Mouse (Mus musculus): ENCODE measurements at regions not wholly inside any gene's neighbourhood (a gene's known extent, or its start where the extent isn't known, plus 50 kb on each side); places are given as distances from the start of the nearest gene placed in this dataset.

- Histone ChIP-seq H3K4me1 (replicated peaks; ENCODE audit: control insufficient read depth, insufficient read depth, low read length) (no peaks in the 10 kb centered on the region), H3K9ac (no peak overlapping the region), H3K9me3 (ENCODE audit: control insufficient read depth, low read length) (peaks cover 8% of the 10 kb centered on the region), H3K4me2 (replicated peaks) (no peak overlapping the region), H3K27ac (no peak overlapping the region), H3K27me3 (ENCODE audit: control insufficient read depth, insufficient read depth, low read length) (no peaks in the 10 kb centered on the region), H3K4me3 (replicated peaks; ENCODE audit: low read length) (no peak overlapping the region), H3K36me3 (replicated peaks; ENCODE audit: control insufficient read depth, insufficient read depth) (no peaks in the 10 kb centered on the region)
- ATAC-seq (ENCODE audit: low FRiP score) (no peak), DNase-seq (ENCODE audit: low spot score) (no peak)
- WGBS: 86% methylated on average over 2 of the region's 2 CpGs
Observed at GRCm38 (mm10) chr3:153045328-153045727, 63.3 kb upstream of the St6galnac5 start.

DNA sequence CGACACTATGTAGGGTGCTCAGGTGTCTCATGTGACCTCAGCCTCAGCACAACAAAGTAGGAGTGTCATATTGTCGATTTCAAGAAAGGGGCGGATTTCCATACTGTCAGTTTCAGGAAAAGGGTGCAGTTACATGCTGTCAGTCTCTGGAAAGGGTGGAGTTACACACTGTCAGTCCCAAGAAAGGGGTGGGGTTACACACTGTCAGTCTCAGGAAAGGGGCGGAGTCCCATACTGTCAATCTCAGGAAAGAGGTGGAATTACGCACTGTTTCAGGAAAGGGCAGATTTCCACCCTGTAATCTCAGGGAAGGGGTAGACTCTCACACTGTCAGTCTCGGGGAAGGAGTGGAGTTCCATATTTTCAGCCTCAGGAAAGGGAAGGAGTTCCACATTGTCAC is 51.9 kb upstream of the St6galnac5 start:
- Histone ChIP-seq H3K27ac (no peak overlapping the region), H3K9me3 (ENCODE audit: control insufficient read depth, low read length) (no peaks in the 10 kb centered on the region), H3K4me3 (replicated peaks; ENCODE audit: low read length) (no peak overlapping the region), H3K36me3 (replicated peaks; ENCODE audit: control insufficient read depth, insufficient read depth) (no peaks in the 10 kb centered on the region), H3K27me3 (ENCODE audit: control insufficient read depth, insufficient read depth, low read length) (no peaks in the 10 kb centered on the region), H3K4me2 (replicated peaks) (no peak overlapping the region), H3K4me1 (replicated peaks; ENCODE audit: control insufficient read depth, insufficient read depth, low read length) (no peaks in the 10 kb centered on the region), H3K9ac (no peak overlapping the region)
- WGBS: 91% methylated on average over 6 of the region's 6 CpGs
- 0 out of 2 replicates have a peak, but pooled peaks have one; percentile 24 for ATAC-seq (ENCODE audit: low FRiP score)
- no peak for DNase-seq (ENCODE audit: low spot score)
